Mouse (Mus musculus) CD4-positive naive resting alpha-beta T cell, adult 76 days (primary cell): ENCODE results near the gene C2cd3. TPM values are rescaled to one million over a fixed set of nuclear protein-coding genes. Genes with fewer than 3 reads are reported as not detected.

Experiments
- total RNA-seq: library from RNA; stranded (reverse); gene quantifications from one replicate; pipeline ENCODE4 v1.2.4, GENCODE M21; 2023

The C2cd3 gene
- 68.1 TPM for total RNA-seq

DNA sequence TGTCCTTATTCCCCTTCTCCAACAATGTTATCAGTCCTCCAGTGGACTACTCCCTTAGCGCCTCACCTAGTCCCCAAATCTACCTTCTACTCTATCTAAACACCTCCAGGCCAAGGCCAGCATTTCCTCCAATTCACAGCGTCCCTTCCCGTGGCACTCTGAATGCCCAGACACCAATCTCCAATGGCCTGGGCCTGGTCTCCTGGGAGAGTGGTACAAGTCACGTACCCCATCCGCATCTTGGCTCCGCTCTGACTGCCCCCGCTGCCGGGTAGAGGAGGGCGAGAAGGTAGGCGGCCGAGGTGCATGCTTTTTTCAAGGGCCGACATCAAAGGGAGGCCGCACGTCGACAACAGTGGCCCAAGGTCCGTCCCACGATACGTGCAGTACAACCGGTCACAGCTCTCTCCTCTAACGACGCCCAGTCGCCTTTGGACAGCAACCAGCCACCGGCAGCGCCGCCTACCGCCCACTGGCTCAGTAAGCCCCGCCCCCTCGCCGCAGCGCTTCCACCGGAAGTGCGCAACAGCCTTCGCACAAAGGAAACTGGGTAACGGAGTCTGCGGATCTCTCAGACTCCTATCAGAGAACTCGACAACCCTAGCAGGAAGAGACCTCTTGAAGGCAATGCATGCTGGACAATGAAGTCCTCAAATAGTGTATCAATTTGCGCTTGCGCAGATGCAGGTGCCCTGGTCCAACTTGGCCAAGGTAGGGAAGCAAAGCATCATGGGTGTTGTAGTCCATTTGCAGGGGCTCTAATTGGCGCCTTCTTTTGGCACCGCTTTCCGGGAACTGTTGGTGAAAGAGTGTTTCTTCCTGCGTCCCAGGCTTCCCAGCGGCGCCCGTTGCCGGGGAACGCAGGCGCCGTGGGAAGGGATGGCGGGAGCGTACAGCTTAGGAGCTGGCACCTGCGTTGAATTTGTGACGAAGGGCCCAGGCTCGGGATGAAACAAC, at the start of gene C2cd3, which contains the start of gene Ppme1:
TSS of gene C2cd3 (plus strand) at position 739 of the 957 bp plus-strand sequence.
TSS of gene Ppme1 (minus strand) at position 813 of the 957 bp plus-strand sequence.

DNA sequence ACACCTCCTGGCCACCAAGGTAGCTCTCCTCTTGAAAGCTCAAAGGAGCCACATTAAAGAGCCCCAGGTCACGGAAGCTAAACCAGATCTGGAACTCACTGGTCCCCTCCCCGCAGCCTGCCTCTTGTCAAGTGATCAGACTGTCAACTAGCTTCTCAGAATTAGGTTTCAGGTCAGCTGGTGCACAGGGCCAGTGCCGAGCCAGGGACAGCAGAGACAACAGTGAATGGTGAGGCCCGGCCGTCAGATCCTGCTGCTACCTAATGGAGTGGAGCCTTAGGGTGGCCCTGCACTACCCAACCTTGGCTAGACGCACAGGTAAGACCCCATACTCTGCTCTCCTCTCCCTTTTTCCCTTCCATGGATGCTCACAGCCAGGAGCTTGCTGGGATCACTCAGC, 100.7 kb downstream of the C2cd3 start, which contains the start of gene Ucp3:
TSS of gene Ucp3 (plus strand) at position 214 of the 400 bp plus-strand sequence.

DNA sequence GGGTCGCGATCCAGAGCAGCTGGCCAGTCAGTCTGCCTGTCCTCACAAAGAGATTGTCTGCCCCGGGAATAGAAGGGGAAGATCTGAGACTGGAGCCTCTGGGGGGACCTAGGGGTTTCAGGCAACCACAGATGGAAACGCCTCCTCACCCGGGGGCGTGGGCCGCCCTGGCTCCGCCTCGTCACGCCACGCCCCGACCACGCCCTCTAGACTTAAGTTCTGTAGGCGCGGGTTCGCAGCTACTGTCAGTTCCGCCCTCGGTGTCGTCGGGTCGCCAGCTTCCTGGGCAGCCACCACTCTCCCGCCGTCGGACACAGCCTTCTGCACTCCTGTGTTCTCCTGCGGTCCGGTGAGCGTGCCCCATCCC, 121.1 kb downstream of the C2cd3 start, which contains the start of gene Ucp2:
TSS of gene Ucp2 (plus strand) at position 221 of the 367 bp plus-strand sequence.

DNA sequence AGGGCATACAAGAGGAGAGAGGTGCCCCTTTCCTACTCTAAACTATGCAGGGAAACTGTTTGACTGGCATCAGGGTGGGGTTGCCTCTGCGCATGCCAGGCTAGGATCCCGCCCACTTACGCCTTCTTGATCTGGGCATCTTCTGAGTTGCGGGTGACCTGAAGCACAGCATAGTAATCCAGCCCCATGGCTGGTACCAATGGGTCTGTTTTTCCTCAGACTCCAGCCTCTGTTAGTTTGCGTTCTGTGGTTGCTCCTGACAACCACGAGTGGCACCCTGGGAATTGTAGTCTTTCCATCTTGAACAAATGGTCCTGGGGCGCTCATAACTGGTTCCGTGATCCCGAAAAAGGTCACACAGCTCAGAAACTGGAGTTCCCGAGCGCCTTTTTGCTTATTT, 142.5 kb downstream of the C2cd3 start, which contains the start of gene Dnajb13:
TSS of gene Dnajb13 (minus strand) at position 388 of the 400 bp plus-strand sequence.

Other genes starting within 250 kb of the C2cd3 start
- gene Lipt2, start 213.0 kb upstream of the C2cd3 start, total RNA-seq, result 1.7 TPM
- gene Kcne3, start 195.7 kb upstream of the C2cd3 start, total RNA-seq, result not detected
- 34.4 TPM for gene Pgm2l1, start 144.8 kb upstream of the C2cd3 start, total RNA-seq
- 0.41 TPM for gene P4ha3, start 86.7 kb upstream of the C2cd3 start, total RNA-seq
- gene Ppme1, start 74 bp downstream of the C2cd3 start, total RNA-seq, result 57.1 TPM
- 0.47 TPM for gene Ucp3, start 100.8 kb downstream of the C2cd3 start, total RNA-seq
- gene Ucp2, start 121.1 kb downstream of the C2cd3 start, total RNA-seq, result 710 TPM
- 2.9 TPM for gene Dnajb13, start 142.7 kb downstream of the C2cd3 start, total RNA-seq
- gene Coa4, start 164.8 kb downstream of the C2cd3 start, total RNA-seq, result 6.7 TPM
- 61.5 TPM for gene Rab6a, start 235.2 kb downstream of the C2cd3 start, total RNA-seq
- gene Mrpl48, start 236.1 kb downstream of the C2cd3 start, total RNA-seq, result 36.1 TPM